Mouse (Mus musculus): ENCODE results near the gene S1pr3. TPM values are rescaled to one million over a fixed set of nuclear protein-coding genes. Genes with fewer than 3 reads are reported as not detected.
A peak's percentile ranks its signal among the peaks of the same experiment; 100 is the strongest.

S1pr3 gene
- polyA plus RNA-seq, 1 experiment from 2014 or later = 13.6 TPM

DNA sequence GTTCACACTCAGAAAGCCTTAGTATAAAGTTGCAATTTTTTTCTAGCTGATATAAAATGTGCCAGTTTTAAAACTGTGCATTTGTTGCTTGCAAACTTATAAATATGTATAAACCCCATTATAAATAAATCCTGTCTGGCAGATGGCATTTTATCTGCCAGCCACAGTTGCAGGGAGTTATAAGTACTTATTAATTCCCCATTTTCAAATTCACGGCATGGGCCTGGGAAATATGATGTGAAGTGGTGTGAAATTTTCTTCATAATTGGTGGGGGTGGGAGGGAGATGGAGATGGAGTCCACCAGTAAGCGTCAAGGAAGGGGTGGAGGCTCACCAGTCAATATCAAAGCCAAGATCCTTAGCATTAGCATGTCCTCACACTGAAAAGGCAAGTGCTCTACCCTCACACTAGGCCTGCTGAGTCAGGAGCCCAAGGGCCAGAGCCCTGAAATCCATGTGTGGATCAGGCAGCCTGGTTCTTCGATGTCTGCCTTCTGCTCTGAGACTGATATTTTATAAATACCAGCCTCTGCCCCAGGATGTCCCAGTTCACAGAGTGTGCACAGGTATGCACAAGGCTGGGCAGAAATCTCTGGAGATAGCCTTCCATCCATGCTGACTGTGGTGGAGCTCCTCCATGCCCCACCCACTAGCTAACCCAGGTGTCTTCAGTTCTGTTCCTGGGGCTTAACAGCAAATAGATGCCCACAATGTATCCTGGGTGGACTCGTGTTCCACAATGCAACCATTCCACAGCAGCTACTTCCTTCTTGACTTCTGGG, 17.4 kb downstream of the S1pr3 start:
- WGBS = 60% methylated on average over 4 of the region's 4 CpGs
- Histone ChIP-seq H3K27ac (peak overlapping the region; percentile 48), H3K36me3 (replicated peaks) (no peaks in the 10 kb centered on the region), H3K4me2 (no peak overlapping the region), H3K4me3 (no peak overlapping the region), H3K9ac (no peak overlapping the region), H3K9me3 (no peaks in the 10 kb centered on the region), H3K27me3 (replicated peaks) (no peaks in the 10 kb centered on the region), H3K4me1 (peaks cover 8% of the 10 kb centered on the region; the same call in 1 of the 2 replicates)
- ATAC-seq (replicated peaks) = peak; percentile 69

DNA sequence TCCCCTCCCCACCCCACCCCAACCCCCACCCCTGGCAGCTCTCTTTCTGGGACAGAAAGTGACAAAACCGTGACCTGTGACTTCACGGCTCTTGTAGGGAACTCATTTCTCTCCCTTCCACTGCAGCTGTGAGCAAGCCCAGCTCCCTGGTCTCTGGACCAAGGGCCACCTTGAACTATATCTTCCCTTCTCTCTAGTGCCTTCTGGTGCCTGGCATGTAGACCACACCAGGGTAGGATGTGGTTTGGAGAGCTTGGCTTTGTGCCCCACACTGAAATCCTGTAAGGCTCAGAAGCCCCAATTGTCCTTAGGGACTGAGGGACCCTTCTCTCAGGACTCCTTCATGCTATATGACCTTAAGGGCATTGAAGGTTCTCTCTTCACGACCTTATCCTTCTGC, 24.9 kb downstream of the S1pr3 start:
- no peak overlapping the region for H3K4me2 ChIP-seq
- peaks cover 7% of the 10 kb centered on the region for H3K4me1 ChIP-seq
- no peaks in the 10 kb centered on the region for H3K9me3 ChIP-seq
- no peaks in the 10 kb centered on the region for H3K36me3 ChIP-seq (replicated peaks)
- no peak for ATAC-seq (replicated peaks)
- WGBS = 69% methylated on average over 3 of the region's 3 CpGs
- no peak overlapping the region for H3K9ac ChIP-seq
- no peak overlapping the region for H3K27ac ChIP-seq
- H3K27me3 ChIP-seq (replicated peaks) = no peaks in the 10 kb centered on the region
- H3K4me3 ChIP-seq = no peak overlapping the region

DNA sequence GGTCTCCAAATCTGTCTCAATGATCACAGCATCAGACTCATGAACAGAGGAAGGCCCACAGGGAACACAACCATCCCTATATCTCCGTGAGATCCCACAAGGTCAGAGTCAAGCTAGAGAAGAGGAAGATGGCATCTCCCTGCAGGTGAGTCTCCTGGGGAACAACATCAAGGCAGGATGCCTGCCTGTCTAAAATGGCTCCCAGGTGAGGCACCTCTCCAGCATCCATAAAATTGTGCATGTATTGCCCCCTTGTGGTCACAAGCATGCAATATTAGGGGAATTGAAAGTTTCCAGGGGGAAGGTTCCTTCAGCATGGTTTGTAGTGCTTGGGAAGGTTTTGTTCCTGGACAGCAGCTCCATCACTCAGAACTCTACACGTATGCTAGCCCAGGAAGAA, 26.0 kb downstream of the S1pr3 start:
- Histone ChIP-seq H3K27me3 (replicated peaks) (no peaks in the 10 kb centered on the region), H3K36me3 (replicated peaks) (no peaks in the 10 kb centered on the region), H3K9ac (no peak overlapping the region), H3K4me2 (no peak overlapping the region), H3K27ac (no peak overlapping the region), H3K4me3 (no peak overlapping the region), H3K9me3 (no peaks in the 10 kb centered on the region), H3K4me1 (peaks cover 7% of the 10 kb centered on the region)
- WGBS = 66% methylated on average over 2 of the region's 2 CpGs
- no peak for ATAC-seq (replicated peaks)

DNA sequence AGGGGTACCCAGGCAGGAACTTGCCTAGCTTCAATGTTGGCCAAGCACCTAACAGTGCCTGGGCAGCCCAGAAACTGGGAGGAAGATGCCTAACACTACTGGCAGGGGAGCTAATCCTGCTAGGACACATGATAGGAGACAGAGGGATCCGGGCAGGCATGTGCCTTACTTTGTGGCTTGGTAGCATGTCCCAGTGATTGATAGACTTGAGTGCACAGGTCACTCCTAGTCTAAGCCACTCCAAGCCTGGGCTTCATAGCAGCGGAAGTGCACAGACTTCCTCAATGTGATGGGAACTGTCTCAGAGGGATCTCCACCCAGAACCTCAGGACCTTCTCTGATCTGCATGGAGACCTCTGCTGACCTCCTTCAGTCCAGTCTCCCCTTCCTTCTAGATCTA, 26.7 kb downstream of the S1pr3 start:
- no peak overlapping the region for H3K27ac ChIP-seq
- 90% methylated on average over 2 of the region's 2 CpGs for WGBS
- H3K4me2 ChIP-seq = no peak overlapping the region
- no peaks in the 10 kb centered on the region for H3K36me3 ChIP-seq (replicated peaks)
- no peaks in the 10 kb centered on the region for H3K27me3 ChIP-seq (replicated peaks)
- H3K4me3 ChIP-seq = no peak overlapping the region
- no peaks in the 10 kb centered on the region for H3K9me3 ChIP-seq
- peaks cover 7% of the 10 kb centered on the region for H3K4me1 ChIP-seq
- H3K9ac ChIP-seq = no peak overlapping the region
- no peak for ATAC-seq (replicated peaks)

DNA sequence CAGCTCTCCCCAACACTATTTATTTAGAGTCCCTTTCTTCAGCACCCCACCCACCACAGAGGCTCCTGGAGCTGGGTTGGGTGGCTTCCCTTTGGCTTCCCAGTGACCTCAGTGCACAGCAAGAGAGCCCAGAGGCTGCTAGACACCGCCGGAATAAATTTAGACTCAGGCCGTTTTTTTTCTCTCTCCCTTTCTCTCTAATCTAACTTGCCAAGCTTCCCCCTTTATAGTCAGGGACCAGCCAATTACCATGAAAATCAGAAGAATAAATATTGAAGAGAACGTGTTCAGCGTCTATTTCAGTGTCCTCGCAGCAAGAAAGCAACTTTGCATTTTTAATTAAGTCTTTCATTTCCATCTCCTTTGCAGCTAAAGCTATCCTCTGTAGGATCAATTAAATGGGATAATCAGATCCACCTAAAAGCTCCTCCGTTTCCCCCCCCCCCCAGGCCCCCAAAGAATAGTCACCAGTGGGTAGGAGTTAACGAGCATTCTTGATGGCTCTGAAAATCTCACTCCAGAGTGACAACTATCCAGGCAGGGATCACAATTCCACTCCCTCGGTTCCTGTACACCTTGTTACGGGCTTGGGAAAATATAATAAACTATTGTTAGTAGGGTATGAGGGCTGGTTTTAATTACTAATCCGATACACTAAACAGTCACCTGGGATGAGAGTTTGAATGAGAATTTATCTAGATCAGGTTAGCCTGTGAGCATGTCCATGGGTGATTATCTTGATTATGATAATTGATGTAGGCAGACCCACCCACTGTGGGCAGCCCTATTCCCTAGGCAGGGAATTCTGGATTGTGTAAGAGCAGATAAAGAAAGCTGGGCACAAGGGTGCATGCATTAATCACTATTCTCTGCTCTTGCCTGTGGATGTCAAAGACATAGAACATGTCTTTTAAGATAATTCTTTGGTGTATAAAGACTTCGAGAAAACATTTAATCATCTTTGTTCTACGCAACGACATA, 29.0 kb downstream of the S1pr3 start:
- ATAC-seq (replicated peaks) = peak; percentile 71
- Histone ChIP-seq H3K27ac (peak overlapping the region; percentile 63), H3K27me3 (replicated peaks) (no peaks in the 10 kb centered on the region), H3K9ac (no peak overlapping the region), H3K4me1 (peaks cover 7% of the 10 kb centered on the region), H3K4me3 (no peak overlapping the region), H3K36me3 (replicated peaks) (no peaks in the 10 kb centered on the region), H3K9me3 (no peaks in the 10 kb centered on the region), H3K4me2 (no peak overlapping the region)
- 36% methylated on average over 14 of the region's 14 CpGs for WGBS

DNA sequence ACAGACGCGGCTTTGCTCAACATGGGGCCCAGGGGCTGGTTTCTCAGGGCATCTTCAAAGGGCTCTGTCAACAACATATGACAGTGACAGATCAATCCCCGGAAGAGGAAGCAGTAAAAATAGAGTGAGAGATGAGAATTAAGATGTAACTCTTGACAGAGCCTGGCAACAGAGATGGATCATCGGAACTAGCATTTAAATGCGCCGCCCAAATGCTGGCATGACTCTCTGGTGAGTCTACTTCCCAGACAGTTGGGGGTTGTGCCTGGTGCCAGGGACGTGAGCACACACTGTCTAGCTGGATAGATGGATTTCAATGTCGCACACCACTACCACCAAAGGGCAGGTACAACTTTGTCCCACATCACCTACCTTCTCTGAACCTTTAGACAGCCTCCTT, 34.5 kb downstream of the S1pr3 start:
- H3K9me3 ChIP-seq = no peaks in the 10 kb centered on the region
- no peak overlapping the region for H3K4me2 ChIP-seq
- H3K36me3 ChIP-seq (replicated peaks) = no peaks in the 10 kb centered on the region
- no peak overlapping the region for H3K27ac ChIP-seq
- no peak overlapping the region for H3K4me3 ChIP-seq
- ATAC-seq (replicated peaks) = no peak
- H3K4me1 ChIP-seq = no peaks in the 10 kb centered on the region
- WGBS = 80% methylated on average over 8 of the region's 8 CpGs
- no peak overlapping the region for H3K9ac ChIP-seq
- H3K27me3 ChIP-seq (replicated peaks) = no peaks in the 10 kb centered on the region

DNA sequence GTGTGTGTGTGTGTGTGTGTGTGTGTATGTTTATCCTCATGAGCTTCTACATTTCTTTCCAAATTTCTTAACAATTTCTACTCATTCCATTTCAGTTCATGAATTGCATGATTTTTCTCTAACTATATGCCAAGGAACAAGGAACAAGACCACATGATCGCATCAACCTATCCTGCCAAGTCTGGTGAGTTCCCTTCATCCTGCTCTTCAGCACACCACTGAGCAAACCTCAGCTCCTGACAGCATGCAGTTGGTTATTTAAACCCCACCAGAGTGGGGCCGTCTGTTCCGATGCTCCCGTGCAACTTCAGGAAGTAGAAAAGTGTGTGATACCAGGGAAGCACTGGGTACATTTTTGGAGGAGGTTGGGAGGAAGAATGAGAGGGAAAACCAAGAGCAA, 38.1 kb downstream of the S1pr3 start:
- H3K36me3 ChIP-seq (replicated peaks) = no peaks in the 10 kb centered on the region
- H3K4me2 ChIP-seq = no peak overlapping the region
- H3K4me1 ChIP-seq = no peaks in the 10 kb centered on the region
- ATAC-seq (replicated peaks) = no peak
- no peak overlapping the region for H3K9ac ChIP-seq
- H3K9me3 ChIP-seq = no peaks in the 10 kb centered on the region
- H3K4me3 ChIP-seq = no peak overlapping the region
- 82% methylated on average over 4 of the region's 4 CpGs for WGBS
- no peak overlapping the region for H3K27ac ChIP-seq
- no peaks in the 10 kb centered on the region for H3K27me3 ChIP-seq (replicated peaks)

DNA sequence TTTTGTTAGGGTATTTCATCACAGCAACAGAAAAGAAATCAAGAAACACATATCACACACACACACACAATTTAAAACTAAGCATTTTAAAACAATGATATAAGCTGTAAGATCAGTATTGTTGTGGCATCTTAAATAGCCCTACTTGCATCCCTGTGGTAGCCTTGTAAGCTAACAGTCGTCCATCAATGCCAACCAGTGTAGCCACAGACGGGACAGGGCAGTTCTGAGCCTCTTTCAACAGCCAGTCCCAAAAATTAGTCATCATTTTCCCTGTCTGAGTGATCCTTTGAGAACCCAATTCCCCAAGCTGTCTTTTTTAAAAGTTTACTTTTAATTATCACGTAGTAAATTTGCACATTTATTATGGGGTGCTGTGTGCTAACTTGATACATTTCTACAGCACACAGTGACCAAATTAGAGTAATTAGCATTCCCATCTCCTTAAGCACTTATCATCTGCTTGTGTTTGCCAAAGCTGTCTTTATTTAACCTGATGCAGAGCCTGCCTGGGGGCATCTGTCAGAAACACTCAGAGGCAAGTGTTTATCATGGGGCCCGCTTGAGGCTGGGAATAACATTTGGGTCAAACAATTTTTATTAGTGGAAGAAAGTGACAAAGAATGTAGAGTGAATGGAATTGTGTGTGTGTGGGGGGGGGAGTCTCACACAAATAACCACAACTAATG, 47.9 kb downstream of the S1pr3 start:
- Histone ChIP-seq H3K9me3 (no peaks in the 10 kb centered on the region), H3K27me3 (replicated peaks) (no peaks in the 10 kb centered on the region), H3K36me3 (replicated peaks) (no peaks in the 10 kb centered on the region), H3K9ac (no peak overlapping the region), H3K4me3 (no peak overlapping the region), H3K4me2 (no peak overlapping the region), H3K27ac (no peak overlapping the region), H3K4me1 (no peaks in the 10 kb centered on the region)
- 48% methylated on average over 4 of the region's 4 CpGs for WGBS
- ATAC-seq (replicated peaks) = no peak; the same call in 1 of the 2 replicates

DNA sequence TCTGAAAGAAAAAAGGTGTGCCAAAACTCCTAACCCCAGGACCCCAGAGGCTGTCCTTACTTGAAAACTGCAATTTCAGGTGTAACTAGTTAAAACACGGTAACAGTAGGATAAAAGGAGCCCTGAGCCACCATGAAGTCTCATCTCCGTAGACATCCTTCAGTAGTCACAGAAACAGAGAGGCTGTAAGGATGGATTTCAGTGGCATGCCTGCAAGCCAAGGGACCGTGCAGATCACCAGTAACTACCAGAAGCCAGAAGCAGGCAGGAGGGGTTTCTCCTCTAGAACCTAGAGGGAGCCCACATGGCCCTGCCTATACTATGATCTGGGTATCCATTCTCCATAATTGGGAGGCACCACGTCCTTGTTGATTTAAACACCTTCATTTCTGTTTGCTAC, 55.9 kb downstream of the S1pr3 start:
- Histone ChIP-seq H3K4me1 (no peaks in the 10 kb centered on the region), H3K36me3 (replicated peaks) (no peaks in the 10 kb centered on the region), H3K27ac (no peak overlapping the region), H3K4me2 (no peak overlapping the region), H3K27me3 (replicated peaks) (no peaks in the 10 kb centered on the region), H3K9me3 (no peaks in the 10 kb centered on the region), H3K9ac (no peak overlapping the region), H3K4me3 (no peak overlapping the region)
- no peak for ATAC-seq (replicated peaks)
- WGBS = 67% methylated on average over 4 of the region's 4 CpGs

DNA sequence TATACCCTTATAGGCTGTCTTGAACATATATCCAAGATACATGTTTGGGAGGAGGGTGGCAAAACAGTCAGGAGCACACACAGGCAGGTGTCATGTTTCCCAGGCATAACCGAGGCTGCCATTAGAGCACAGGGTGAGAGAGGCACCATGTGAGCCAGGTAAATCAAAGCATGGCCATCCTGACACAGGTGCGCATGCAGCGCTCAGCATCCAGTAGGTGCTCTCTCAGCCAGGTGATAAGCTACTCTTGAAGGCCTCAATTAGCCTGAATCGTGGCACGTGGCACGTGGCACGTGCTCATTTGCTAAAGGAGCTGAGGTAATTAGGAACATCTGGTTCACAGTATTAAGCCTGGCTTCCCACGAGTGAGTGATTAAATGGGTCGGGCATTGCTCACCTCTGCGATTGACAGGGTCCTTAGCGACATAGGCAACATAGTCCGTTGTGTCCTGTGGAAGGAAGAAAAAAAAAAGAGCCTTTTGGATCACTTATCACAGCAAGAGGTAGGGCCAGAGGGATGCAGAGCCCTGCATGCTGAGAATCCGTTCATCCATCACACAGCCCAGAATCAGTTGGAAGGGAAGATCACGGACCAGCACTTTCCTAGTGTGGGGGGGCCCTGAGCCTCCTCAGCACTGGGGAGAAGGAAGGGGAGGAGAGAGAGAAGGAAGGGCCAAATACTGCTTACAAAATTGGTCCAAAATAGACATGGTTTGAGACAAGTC, 57.8 kb downstream of the S1pr3 start:
- no peaks in the 10 kb centered on the region for H3K27me3 ChIP-seq (replicated peaks)
- no peaks in the 10 kb centered on the region for H3K9me3 ChIP-seq
- H3K4me1 ChIP-seq = no peaks in the 10 kb centered on the region
- H3K36me3 ChIP-seq (replicated peaks) = no peaks in the 10 kb centered on the region
- no peak overlapping the region for H3K27ac ChIP-seq
- no peak overlapping the region for H3K9ac ChIP-seq
- no peak overlapping the region for H3K4me3 ChIP-seq
- H3K4me2 ChIP-seq = no peak overlapping the region
- no peak; the same call in 1 of the 2 replicates for ATAC-seq (replicated peaks)
- WGBS = 72% methylated on average over 14 of the region's 14 CpGs

DNA sequence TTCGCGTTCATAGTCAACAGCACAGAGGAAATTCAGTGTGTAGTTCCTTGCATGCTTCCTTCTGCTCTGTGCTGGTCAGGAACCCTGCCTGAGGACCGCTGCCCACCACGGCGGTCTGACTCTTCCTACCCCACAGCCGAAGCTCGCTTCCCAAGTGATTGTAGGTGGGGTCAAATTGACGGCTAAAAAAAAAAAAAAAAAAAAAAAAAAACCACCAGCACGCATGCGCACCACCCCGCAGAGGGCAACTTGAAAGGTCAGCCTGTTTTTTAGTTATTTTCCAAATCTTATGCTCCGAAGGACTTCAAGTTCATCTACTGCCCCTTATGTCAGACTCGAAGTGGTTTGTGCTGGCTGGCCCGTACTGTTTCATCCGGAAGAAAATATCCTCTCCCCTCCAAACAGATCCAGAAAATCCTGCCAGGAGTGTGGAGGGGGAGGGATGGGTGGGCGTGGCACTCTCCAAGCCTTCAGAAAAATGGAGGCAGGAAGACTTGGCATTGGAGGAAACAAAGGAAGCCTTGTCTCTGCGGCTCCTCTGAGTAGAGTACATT, 60.3 kb downstream of the S1pr3 start:
- Histone ChIP-seq H3K36me3 (replicated peaks) (no peaks in the 10 kb centered on the region), H3K9me3 (no peaks in the 10 kb centered on the region), H3K4me2 (no peak overlapping the region), H3K27me3 (replicated peaks) (no peaks in the 10 kb centered on the region), H3K9ac (no peak overlapping the region), H3K27ac (no peak overlapping the region), H3K4me3 (no peak overlapping the region), H3K4me1 (no peaks in the 10 kb centered on the region)
- 82% methylated on average over 17 of the region's 17 CpGs for WGBS
- ATAC-seq (replicated peaks) = no peak

Data from midbrain, embryonic 15.5 days (tissue).